Mouse (Mus musculus): Measurements from ENCODE around the gene Olfr667.

Gene Olfr667

DNA sequence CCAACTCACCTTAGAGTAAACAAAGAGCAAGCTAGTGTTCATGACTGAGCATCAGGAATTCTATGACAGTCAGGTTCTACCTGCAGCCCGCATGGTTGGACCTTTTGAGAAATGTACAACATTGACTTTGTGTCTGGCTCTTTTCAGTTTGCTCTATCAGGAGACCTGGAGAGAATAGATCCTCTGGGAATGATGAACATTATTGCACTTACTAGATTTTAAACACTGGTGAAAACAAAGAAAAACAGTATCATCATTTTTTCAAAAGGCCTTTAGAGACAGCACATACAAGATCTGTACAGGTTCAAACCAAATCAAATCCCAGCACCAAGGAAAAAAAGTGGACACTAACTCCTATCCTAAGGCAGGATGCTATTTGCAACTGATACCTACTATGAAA, at the start of gene Olfr667:
Gene Olfr667 (minus strand): TSS at position 101 of the 400 bp plus-strand sequence.
- 85% methylated on average over 1 of the region's 1 CpGs for WGBS

DNA sequence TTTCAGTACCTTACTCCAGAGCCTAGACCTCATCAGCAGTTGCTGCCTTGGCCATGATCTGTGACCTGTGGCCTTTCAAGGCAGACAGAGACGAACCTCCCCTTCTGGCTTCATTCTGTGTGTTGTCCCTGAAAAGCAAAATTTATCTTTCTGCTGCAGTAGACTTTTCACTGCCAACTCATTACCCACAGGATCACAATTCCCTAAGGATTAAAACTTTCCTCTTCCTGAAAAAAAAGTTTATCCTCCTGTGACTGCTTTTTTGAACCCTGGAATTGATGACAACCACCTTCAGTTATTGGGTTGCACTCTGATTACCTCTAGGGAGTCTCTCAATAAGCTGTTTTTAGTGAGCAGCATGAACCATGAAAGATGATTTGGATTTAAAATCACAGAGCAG, 41.2 kb upstream of the Olfr667 start, which contains the start of gene Olfr670:
Gene Olfr670 (minus strand): TSS at position 101 of the 400 bp plus-strand sequence.
- 47% methylated on average over 1 of the region's 1 CpGs for WGBS

DNA sequence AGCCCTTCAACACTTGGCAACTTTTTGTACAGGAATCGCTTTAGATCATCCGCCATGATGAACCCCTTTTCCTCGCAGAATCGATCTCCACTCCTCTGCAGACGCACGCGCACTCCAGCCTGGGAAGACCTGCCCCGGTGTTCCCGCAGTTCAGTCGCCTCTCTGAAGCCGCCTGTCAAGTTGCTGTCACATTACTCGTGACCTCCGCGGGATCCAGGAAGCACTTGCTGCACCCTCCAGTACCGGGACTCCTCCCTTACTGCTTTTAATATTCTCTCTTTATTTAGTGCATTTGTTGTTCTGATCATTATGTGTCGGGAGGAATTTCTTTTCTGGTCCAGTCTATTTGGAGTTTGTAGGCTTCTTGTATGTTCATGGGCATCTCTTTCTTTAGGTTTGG, 29.0 kb upstream of the Olfr667 start:
- WGBS, result 95% methylated on average over 16 of the region's 16 CpGs

- 90% methylated on average over 1 of the region's 1 CpGs for WGBS
These were observed 12.7 kb upstream of the Olfr667 start, which contains the start of gene Olfr669 for GRCm38 (mm10) chr7:104933940-104934339. Gene Olfr669 (plus strand): TSS chr7:104934240.

DNA sequence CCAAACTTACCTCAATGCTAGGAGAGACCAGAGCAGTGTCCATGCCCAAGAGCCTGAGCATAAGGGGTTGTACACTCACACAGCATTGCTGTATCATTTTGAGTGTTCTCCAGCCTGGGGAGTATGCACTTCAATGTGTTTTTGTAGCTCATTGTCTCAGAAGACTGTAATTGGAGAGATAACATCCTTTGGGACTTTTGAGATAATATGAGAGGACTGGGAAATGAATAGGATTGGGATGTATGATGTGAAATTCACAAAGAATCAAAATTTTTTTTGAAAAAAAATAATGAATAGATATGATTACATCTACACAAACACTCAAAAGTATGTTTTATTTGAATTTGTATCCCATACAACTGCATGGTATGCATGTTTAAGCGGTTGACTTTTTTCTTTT, 6.7 kb upstream of the Olfr667 start, which contains the start of gene Olfr668:
Gene Olfr668 (minus strand): TSS at position 101 of the 400 bp plus-strand sequence.
- WGBS, result 76% methylated on average over 1 of the region's 1 CpGs

- 93% methylated on average over 2 of the region's 2 CpGs for WGBS
These were observed 25.4 kb downstream of the Olfr667 start, which contains the start of gene Olfr666 for GRCm38 (mm10) chr7:104895852-104896251. Gene Olfr666 (minus strand): TSS chr7:104895952.

DNA sequence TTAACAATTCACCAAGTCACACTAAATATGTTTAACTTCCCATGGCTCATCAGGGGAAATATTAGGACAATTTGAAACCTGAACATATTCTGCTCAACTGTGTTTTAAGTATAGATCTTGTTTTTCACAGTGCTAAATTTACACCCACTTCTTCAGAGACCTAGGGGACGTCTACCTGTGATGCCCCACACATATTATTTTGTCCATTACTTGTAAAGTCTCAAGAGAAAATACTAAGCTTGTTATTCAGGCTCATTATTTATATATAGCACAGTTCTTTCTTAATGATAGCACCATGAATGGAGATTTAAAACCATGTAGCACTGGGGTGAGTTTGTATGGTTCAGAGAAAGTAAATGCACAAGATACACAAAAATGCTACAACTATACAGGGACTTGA, 43.6 kb downstream of the Olfr667 start, which contains the start of gene Olfr665:
Gene Olfr665 (plus strand): TSS at position 301 of the 400 bp plus-strand sequence.
- 54% methylated on average over 1 of the region's 1 CpGs for WGBS
